Mouse (Mus musculus) heart, postnatal 0 days (tissue): ENCODE data around the gene Gpatch1. TPM values are rescaled to one million over a fixed set of nuclear protein-coding genes. Genes with fewer than 3 reads are reported as not detected.
A peak's percentile ranks its signal among the peaks of the same experiment; 100 is the strongest.

Experiments used
- ATAC-seq: fragments of 200-750 bp; cut with Nextera tagmentation; 2 replicates; pipeline ENCODE4 v1.8.0; 2017; ENCODE audit warnings: low read depth, moderate number of reproducible peaks, moderate library complexity; ENCODE audit not compliant: insufficient read depth
- DNase-seq: peaks from one replicate; pipeline ENCODE4 v3.0.0-alpha.2; 2016; ENCODE audit warnings: low spot score
- H3K27ac ChIP-seq: fragments of 300-500 bp; sonication (generic); 2 replicates; pipeline ENCODE4 v1.5.1; 2014; ENCODE audit warnings: low read depth, mild to moderate bottlenecking
- H3K27me3 ChIP-seq: fragments of 300-500 bp; sonication (generic); 2 replicates; pipeline ENCODE4 v1.6.1; 2014; ENCODE audit warnings: low read length, mixed read lengths; ENCODE audit not compliant: control insufficient read depth, insufficient read depth
- H3K36me3 ChIP-seq: fragments of 300-500 bp; sonication (generic); replicated peaks from 2 replicates; pipeline ENCODE4 v1.6.1; 2014; ENCODE audit warnings: low read length, mixed read lengths; ENCODE audit not compliant: control insufficient read depth, insufficient read depth
- H3K4me1 ChIP-seq: fragments of 300-500 bp; sonication (generic); 2 replicates; pipeline ENCODE4 v1.6.1; 2014; ENCODE audit warnings: antibody characterized with exemption; ENCODE audit not compliant: control insufficient read depth, insufficient read depth
- H3K4me2 ChIP-seq: fragments of 300-500 bp; sonication (generic); 2 replicates; pipeline ENCODE4 v1.6.1; 2014; ENCODE audit warnings: low read depth, mild to moderate bottlenecking, low read length, moderate library complexity
- H3K4me3 ChIP-seq: fragments of 300-500 bp; sonication (generic); 2 replicates; pipeline ENCODE4 v1.5.1; 2014; ENCODE audit warnings: low read depth, low read length
- H3K9ac ChIP-seq: fragments of 300-500 bp; sonication (generic); replicated peaks from 2 replicates; pipeline ENCODE4 v1.6.1; 2014; ENCODE audit warnings: low read depth, low read length, mixed read lengths
- H3K9me3 ChIP-seq: fragments of 300-500 bp; sonication (generic); replicated peaks from 2 replicates; pipeline ENCODE4 v1.6.1; 2016; ENCODE audit warnings: low read length; ENCODE audit not compliant: control insufficient read depth
- CTCF ChIP-seq: IDR thresholded peaks from 2 replicates; pipeline ENCODE4 v1.5.1; 2016; ENCODE audit warnings: antibody characterized with exemption, control low read depth, low read depth
- EP300 ChIP-seq: IDR thresholded peaks from 2 replicates; pipeline ENCODE4 v1.6.1; 2016; ENCODE audit warnings: antibody characterized with exemption, low read depth
- WGBS: fragments of 180-500 bp; shearing (Covaris S2); extraction: QIAGEN DNeasy Blood & Tissue Kit; methylation state at CpG from one replicate; pipeline ENCODE4 v1.1.7; 2014; 5-methylcytosine and 5-hydroxymethylcytosine counted together
- polyA plus RNA-seq: library from polyadenylated mRNA; unstranded; fragments of >200 nt; fragmentation: Nextera tagmentation; extraction: Ambion mirVana; gene quantifications from 2 replicates; pipeline ENCODE4 v1.2.1, GENCODE M21; 2015
- total RNA-seq: library from RNA; depleted of rRNA; stranded (reverse); fragments of >200 nt; gene quantifications from 2 replicates; pipeline ENCODE4 v1.2.3, GENCODE M21; 2014; ENCODE audit warnings: low replicate concordance

The Gpatch1 gene
- total and polyA plus RNA-seq, 2 experiments from 2014 or later: 2.1 to 9.5 TPM

DNA sequence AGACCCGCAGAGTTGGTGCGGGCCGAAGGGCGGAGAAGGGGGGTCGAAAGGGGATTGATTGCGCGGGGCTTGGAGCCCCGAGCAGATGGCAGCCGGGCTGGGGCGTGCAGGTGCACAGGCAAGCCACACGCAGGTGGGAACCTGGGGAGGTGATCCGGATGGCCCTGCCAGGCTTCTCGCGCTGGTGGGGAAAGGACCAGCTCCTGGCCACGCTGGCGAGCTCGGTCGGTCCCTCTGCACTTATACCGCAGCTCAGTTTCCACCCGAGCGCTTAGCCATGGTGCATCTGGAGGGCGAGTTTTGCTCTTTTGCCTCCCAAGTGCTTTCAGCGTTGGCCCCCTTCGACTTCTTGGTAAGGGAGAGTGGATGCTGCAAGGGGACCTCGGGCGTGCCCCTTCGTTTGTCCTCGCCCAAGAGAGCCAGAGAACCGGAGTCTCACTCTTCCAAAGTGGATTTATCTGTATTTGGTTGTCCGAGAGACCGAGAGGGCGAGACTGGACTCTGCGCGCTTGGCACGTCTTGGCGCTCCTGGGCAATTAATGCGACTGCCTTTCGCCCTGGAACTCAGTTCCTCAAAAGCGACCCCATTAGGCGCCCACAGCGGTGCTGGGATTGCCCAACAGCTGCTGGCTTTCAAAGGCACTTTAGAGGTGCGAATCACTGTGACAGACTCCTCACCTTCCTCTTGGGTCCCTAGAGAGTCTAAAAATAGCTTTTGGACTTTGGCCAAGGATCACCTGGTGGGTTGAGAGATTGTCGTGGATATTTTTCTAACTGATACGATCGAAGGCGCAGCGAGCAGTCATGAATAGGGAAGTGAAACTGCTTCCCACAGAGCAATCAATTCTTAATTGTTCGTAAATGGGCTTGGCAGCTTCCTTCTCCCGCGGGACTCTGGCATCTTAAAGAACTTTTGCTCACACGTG lies 16.6 kb upstream of the Gpatch1 start:
- 2% methylated on average over 49 of the region's 51 CpGs for WGBS
- H3K36me3 ChIP-seq: no peaks in the 10 kb centered on the region
- H3K9me3 ChIP-seq: no peaks in the 10 kb centered on the region
- no peak for DNase-seq
- 0 out of 2 replicates have a peak, but pooled peaks cover 3% of the 10 kb centered on the region for H3K27me3 ChIP-seq
- TF ChIP-seq CTCF: no peak
- no peak for TF ChIP-seq EP300
- H3K9ac ChIP-seq: peak overlapping the region; percentile 42
- ATAC-seq: no peak
- peak overlapping the region; percentile 85 for H3K4me2 ChIP-seq
- H3K4me1 ChIP-seq: no peaks in the 10 kb centered on the region
- H3K4me3 ChIP-seq: peak overlapping the region; percentile 54
- H3K27ac ChIP-seq: no peak overlapping the region

DNA sequence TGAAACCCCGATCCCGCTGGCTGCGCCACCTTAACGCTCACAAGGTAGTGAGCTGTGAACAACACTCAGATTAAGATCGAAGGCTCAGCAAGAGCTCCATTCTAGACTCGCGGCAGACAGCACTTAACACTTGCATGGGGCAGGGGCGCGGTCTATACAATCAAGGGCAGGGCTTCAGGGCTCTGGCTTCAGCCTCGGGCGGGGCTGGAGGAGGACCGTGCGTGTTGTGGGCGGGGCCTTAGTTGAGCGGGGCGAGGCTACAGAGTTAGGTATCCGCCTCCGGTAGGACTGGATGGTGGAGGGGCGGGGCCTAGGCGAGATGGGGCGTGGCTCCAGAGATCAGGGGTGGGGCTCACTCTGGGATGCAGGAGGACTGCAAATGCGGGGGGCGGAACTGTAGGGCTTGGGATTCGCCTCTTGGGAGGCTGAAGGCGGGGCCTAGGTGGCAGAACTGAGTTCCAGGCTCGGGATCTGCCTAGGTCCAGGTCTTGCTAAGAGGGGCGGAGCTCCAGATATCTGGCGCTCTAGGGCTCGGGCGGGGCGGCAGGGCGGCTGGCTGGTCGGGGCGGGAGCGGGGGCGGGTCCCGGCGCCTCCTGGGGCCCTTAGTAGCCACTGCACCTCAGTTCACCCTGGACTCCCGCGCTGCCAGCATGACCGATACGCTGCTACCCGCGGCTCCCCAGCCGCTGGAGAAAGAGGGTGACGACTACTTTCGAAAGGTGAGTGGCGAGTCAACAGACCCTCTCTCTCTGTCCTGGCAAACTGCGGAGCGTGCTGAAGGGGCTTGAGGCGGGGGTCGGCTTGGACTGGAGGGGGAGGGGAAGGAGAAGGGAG lies 15.7 kb upstream of the Gpatch1 start, which contains the start of gene Rhpn2:
Gene Rhpn2, plus strand, starts transcription at position 479 of the 835 bp plus-strand sequence.
- H3K27ac ChIP-seq: peak within 1 kb of the TSS; percentile 48; the same call in 1 of the 2 replicates
- H3K4me3 ChIP-seq: peak within 1 kb of the TSS; percentile 54
- H3K4me2 ChIP-seq: peak within 1 kb of the TSS; percentile 85
- peak within 1 kb of the TSS; percentile 52 for H3K9ac ChIP-seq
- WGBS: under 1% methylated on average over 51 of the region's 52 CpGs
- no peaks in the 10 kb centered on the region for H3K4me1 ChIP-seq
- DNase-seq (peak; percentile 96), ATAC-seq (peak; percentile 98)
- H3K27me3 ChIP-seq: 0 out of 2 replicates have a peak, but pooled peaks cover 3% of the 10 kb centered on the region
- no peaks in the 10 kb centered on the region for H3K36me3 ChIP-seq
- no peaks in the 10 kb centered on the region for H3K9me3 ChIP-seq
- no peak for TF ChIP-seq EP300
- peak; percentile 21; the same call in 1 of the 2 replicates for TF ChIP-seq CTCF

DNA sequence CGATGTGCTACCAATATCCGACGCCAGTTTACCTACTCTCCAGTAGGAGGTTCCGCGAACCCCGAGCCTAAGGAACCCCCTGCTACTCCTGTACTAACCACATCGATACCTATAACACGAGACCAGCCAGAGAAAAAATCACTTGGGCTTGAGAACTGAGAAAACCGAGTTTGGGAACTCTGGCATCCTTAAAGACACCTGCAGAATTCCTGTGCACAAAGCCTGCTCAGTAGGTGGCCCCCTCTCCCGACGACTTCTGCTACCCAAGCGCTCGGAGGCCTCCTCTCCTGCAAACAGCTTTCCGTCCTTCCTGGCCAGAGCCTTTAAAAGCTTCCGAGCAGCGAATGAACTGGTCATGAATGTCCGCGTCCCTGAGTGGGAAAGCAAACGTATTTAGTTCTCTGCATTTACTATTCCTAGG lies 15.0 kb upstream of the Gpatch1 start:
- DNase-seq (peak; percentile 18), ATAC-seq (peak; percentile 20; the same call in 1 of the 2 replicates)
- Histone ChIP-seq H3K4me3 (peak overlapping the region; percentile 54), H3K9ac (peak overlapping the region; percentile 52; the same call in 1 of the 2 replicates), H3K4me2 (peak overlapping the region; percentile 85), H3K9me3 (no peaks in the 10 kb centered on the region), H3K27ac (peak overlapping the region; percentile 48; the same call in 1 of the 2 replicates), H3K4me1 (no peaks in the 10 kb centered on the region), H3K27me3 (0 out of 2 replicates have a peak, but pooled peaks cover 3% of the 10 kb centered on the region), H3K36me3 (no peaks in the 10 kb centered on the region)
- TF ChIP-seq EP300 (no peak), CTCF (peak; percentile 27; the same call in 1 of the 2 replicates)
- WGBS: under 1% methylated on average over 19 of the region's 19 CpGs

- ATAC-seq: no peak
- no peaks in the 10 kb centered on the region for H3K4me1 ChIP-seq
- 0 out of 2 replicates have a peak, but pooled peaks cover 3% of the 10 kb centered on the region for H3K27me3 ChIP-seq
- no peak overlapping the region for H3K4me3 ChIP-seq
- WGBS: 71% methylated on average over 3 of the region's 3 CpGs
- no peak for DNase-seq
- no peaks in the 10 kb centered on the region for H3K36me3 ChIP-seq
- H3K9me3 ChIP-seq: no peaks in the 10 kb centered on the region
- no peak overlapping the region for H3K4me2 ChIP-seq
- no peak overlapping the region for H3K27ac ChIP-seq
- H3K9ac ChIP-seq: no peak overlapping the region
- TF ChIP-seq CTCF (no peak), EP300 (no peak)
These were observed 13.3 kb upstream of the Gpatch1 start for GRCm38 (mm10) chr7:35331590-35331989.
